Comparison of ENCODE assay signal across 34 mouse cellular contexts in the genomic region with DNA sequence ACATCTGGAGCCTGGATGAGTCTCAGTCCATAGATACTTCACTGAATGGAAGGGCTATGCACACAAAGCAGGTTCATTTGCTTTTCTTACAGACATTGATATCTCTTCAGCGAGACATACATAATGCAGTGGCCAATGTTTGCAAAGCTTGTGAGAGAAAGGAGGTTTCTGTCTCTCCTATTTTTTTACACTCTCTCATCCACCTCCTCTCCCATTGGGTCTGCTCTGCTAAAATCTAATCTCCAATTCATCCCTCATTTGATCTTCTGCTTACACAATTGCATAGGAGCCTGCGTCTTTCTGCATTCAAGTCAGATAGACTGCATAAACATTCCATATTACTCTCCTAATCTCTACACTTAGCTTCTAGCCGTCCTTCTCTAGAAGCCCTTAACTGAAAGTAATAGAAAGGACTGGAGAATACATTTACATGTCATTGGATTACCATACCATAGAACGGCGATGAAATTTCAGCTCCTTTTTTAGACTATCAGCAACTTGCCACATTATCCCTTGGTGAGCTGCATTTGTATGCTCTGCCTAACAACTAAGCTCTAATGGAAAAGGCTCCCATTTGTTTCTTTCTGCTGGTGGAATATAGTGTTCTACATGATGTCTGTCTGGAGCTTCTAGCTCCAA.
"Had no signal": no experiment of that assay in that cellular context is flagged by ENCODE, and none has a peak within 500 bp of the region (broad histone marks: within the 10 kb centered on the region; RNA-seq: fewer than 3 reads in every experiment).

No protein-coding gene starts in this region.

- H3K4me2 ChIP-seq: heart, embryonic 11.5 days; heart, embryonic 12.5 days; heart, embryonic 13.5 days; heart, embryonic 15.5 days; hindbrain, embryonic 12.5 days; hindbrain, embryonic 13.5 days; hindbrain, embryonic 14.5 days; hindbrain, embryonic 15.5 days; intestine, embryonic 15.5 days; kidney, embryonic 15.5 days had no signal

- ATAC-seq: hindbrain, embryonic 16.5 days; hindbrain, postnatal 0 days; inflammation-experienced regulatory T-cells, adult 6 months; intestine, embryonic 15.5 days; intestine, embryonic 16.5 days; intestine, postnatal 0 days had no signal

- H3K4me1 ChIP-seq: heart, embryonic 10.5 days; heart, embryonic 12.5 days; heart, embryonic 13.5 days; heart, embryonic 15.5 days; hindbrain, embryonic 10.5 days; hindbrain, embryonic 12.5 days; hindbrain, embryonic 13.5 days; intestine, embryonic 15.5 days; kidney, embryonic 15.5 days had no signal

- H3K9ac ChIP-seq: heart, embryonic 12.5 days; heart, embryonic 13.5 days; heart, embryonic 15.5 days; hindbrain, embryonic 12.5 days; hindbrain, embryonic 13.5 days; hindbrain, embryonic 14.5 days; hindbrain, embryonic 15.5 days; intestine, embryonic 15.5 days; kidney, embryonic 15.5 days had no signal

- H3K9me3 ChIP-seq: heart, embryonic 10.5 days; heart, embryonic 12.5 days; heart, embryonic 13.5 days; heart, embryonic 15.5 days; hindbrain, embryonic 10.5 days; hindbrain, embryonic 12.5 days; hindbrain, embryonic 13.5 days; hindbrain, embryonic 15.5 days; intestine, embryonic 15.5 days; kidney, embryonic 15.5 days had no signal

- H3K36me3 ChIP-seq: heart, embryonic 10.5 days; heart, embryonic 12.5 days; heart, embryonic 13.5 days; heart, embryonic 15.5 days; hindbrain, embryonic 10.5 days; hindbrain, embryonic 12.5 days; hindbrain, embryonic 13.5 days; hindbrain, embryonic 15.5 days; intestine, embryonic 15.5 days; kidney, embryonic 15.5 days had no signal

- H3K4me3 ChIP-seq: heart, embryonic 10.5 days; heart, embryonic 12.5 days; heart, embryonic 13.5 days; heart, embryonic 15.5 days; hindbrain, embryonic 10.5 days; hindbrain, embryonic 12.5 days; hindbrain, embryonic 13.5 days; hindbrain, embryonic 15.5 days; intestine, embryonic 15.5 days; kidney, embryonic 15.5 days had no signal

- H3K27me3 ChIP-seq: heart, embryonic 12.5 days; heart, embryonic 13.5 days; heart, embryonic 15.5 days; hindbrain, embryonic 12.5 days; hindbrain, embryonic 13.5 days; hindbrain, embryonic 15.5 days; intestine, embryonic 15.5 days; kidney, embryonic 15.5 days had no signal

- DNase-seq: heart, postnatal 10 days; heart, postnatal 14 days; heart, postnatal 36 days; heart, postnatal 4 days; kidney, adult 11 months; kidney, adult 18-20 months; kidney, adult 2 months; kidney, adult 8-10 months; kidney, adult 9 months; kidney, postnatal 10 days; kidney, postnatal 14 days; kidney, postnatal 25 days; kidney, postnatal 36 days; kidney, postnatal 4 days; layer of hippocampus, adult 9-11 months; layer of hippocampus, postnatal 36 days had no signal

- H3K27ac ChIP-seq: heart, embryonic 10.5 days; heart, embryonic 13.5 days; heart, embryonic 15.5 days; hindbrain, embryonic 10.5 days; hindbrain, embryonic 12.5 days; hindbrain, embryonic 13.5 days; hindbrain, embryonic 14.5 days; hindbrain, embryonic 15.5 days; hindbrain, postnatal 0 days; intestine, embryonic 15.5 days; kidney, embryonic 15.5 days; kidney, postnatal 0 days had no signal
